Mouse (Mus musculus) cerebellum, adult 9-11 months (tissue): Measurements from ENCODE around the gene Gm20388.

Source experiments
- DNase-seq: peaks from one replicate; pipeline ENCODE4 v3.0.0; 2022

Gene Gm20388

GRCm38 (mm10) chr8:121829048-121829776 lies 1918.6 kb downstream of the Gm20388 start, which contains the start of gene Klhdc4:
Gene Klhdc4, minus strand, starts transcription at chr8:121829569.
- DNase-seq: peak; percentile 89

- DNase-seq: no peak
Measured at GRCm38 (mm10) chr8:121829777-121830362, 1919.2 kb downstream of the Gm20388 start.

GRCm38 (mm10) chr8:121832061-121832460 lies 1921.4 kb downstream of the Gm20388 start:
- peak; percentile 11 for DNase-seq

GRCm38 (mm10) chr8:121832503-121832902 lies 1921.9 kb downstream of the Gm20388 start:
- DNase-seq: peak; percentile 72

GRCm38 (mm10) chr8:121841242-121841641 lies 1930.6 kb downstream of the Gm20388 start:
- peak; percentile 84 for DNase-seq

- peak; percentile 13 for DNase-seq
Measured at GRCm38 (mm10) chr8:121842064-121842955, 1931.7 kb downstream of the Gm20388 start.

- DNase-seq: no peak
Measured at GRCm38 (mm10) chr8:121843184-121843733, 1932.6 kb downstream of the Gm20388 start.

- no peak for DNase-seq
Measured at GRCm38 (mm10) chr8:121844765-121845164, 1934.1 kb downstream of the Gm20388 start.

- DNase-seq: no peak
Measured at GRCm38 (mm10) chr8:121846815-121847214, 1936.2 kb downstream of the Gm20388 start.

GRCm38 (mm10) chr8:121847261-121847822 lies 1936.7 kb downstream of the Gm20388 start:
- no peak for DNase-seq

- DNase-seq: no peak
Measured at GRCm38 (mm10) chr8:121847987-121848386, 1937.3 kb downstream of the Gm20388 start.

- peak; percentile 7 for DNase-seq
Measured at GRCm38 (mm10) chr8:121848495-121848894, 1937.9 kb downstream of the Gm20388 start.

GRCm38 (mm10) chr8:121849303-121849702 lies 1938.7 kb downstream of the Gm20388 start:
- peak; percentile 18 for DNase-seq

- peak; percentile 78 for DNase-seq
Measured at GRCm38 (mm10) chr8:121850018-121850417, 1939.4 kb downstream of the Gm20388 start.

- peak; percentile 22 for DNase-seq
Measured at GRCm38 (mm10) chr8:121850436-121850820, 1939.8 kb downstream of the Gm20388 start.

GRCm38 (mm10) chr8:121850821-121851470 lies 1940.3 kb downstream of the Gm20388 start:
- DNase-seq: peak; percentile 95

- DNase-seq: no peak
Measured at GRCm38 (mm10) chr8:121851716-121852115, 1941.1 kb downstream of the Gm20388 start.

GRCm38 (mm10) chr8:121852464-121852863 lies 1941.8 kb downstream of the Gm20388 start:
- DNase-seq: no peak

GRCm38 (mm10) chr8:121853586-121853985 lies 1942.9 kb downstream of the Gm20388 start:
- DNase-seq: no peak

- DNase-seq: no peak
Measured at GRCm38 (mm10) chr8:121856071-121856746, 1945.6 kb downstream of the Gm20388 start.

- peak; percentile 97 for DNase-seq
Measured at GRCm38 (mm10) chr8:121857331-121857730, 1946.7 kb downstream of the Gm20388 start.
